Mouse (Mus musculus) limb, embryonic 14.5 days (tissue): ENCODE data around the gene Igf2bp1. TPM values are rescaled to one million over a fixed set of nuclear protein-coding genes. Genes with fewer than 3 reads are reported as not detected.
A peak's percentile ranks its signal among the peaks of the same experiment; 100 is the strongest.

Source experiments
- ATAC-seq: fragments of 200-750 bp; cut with Nextera tagmentation; 2 replicates; pipeline ENCODE4 v1.8.0; 2017; ENCODE audit warnings: low read depth, moderate number of reproducible peaks, moderate TSS enrichment; ENCODE audit not compliant: low FRiP score
- DNase-seq: peaks from one replicate; pipeline ENCODE4 v3.0.0-alpha.2; 2015; ENCODE audit warnings: low spot score
- H3K27ac ChIP-seq: fragments of 300-500 bp; sonication (generic); replicated peaks from 2 replicates; pipeline ENCODE4 v1.5.1; 2014; ENCODE audit warnings: low read depth, mild to moderate bottlenecking, low read length, moderate library complexity, mixed read lengths
- H3K27me3 ChIP-seq: fragments of 300-500 bp; sonication (generic); 2 replicates; pipeline ENCODE4 v1.6.1; 2014; ENCODE audit warnings: low read length, mixed read lengths; ENCODE audit not compliant: control insufficient read depth, insufficient read depth
- H3K36me3 ChIP-seq: fragments of 300-500 bp; sonication (generic); 2 replicates; pipeline ENCODE4 v1.6.1; 2014; ENCODE audit warnings: mild to moderate bottlenecking, low read length, moderate library complexity, mixed read lengths; ENCODE audit not compliant: control insufficient read depth, insufficient read depth
- H3K4me1 ChIP-seq: fragments of 300-500 bp; sonication (generic); 2 replicates; pipeline ENCODE4 v1.6.1; 2014; ENCODE audit warnings: antibody characterized with exemption, low read length, mixed read lengths; ENCODE audit not compliant: control insufficient read depth, insufficient read depth
- H3K4me2 ChIP-seq: fragments of 300-500 bp; sonication (generic); replicated peaks from 2 replicates; pipeline ENCODE4 v1.6.1; 2014; ENCODE audit warnings: low read depth, mild to moderate bottlenecking, low read length, moderate library complexity; ENCODE audit not compliant: severe bottlenecking
- H3K4me3 ChIP-seq: fragments of 300-500 bp; sonication (generic); replicated peaks from 2 replicates; pipeline ENCODE4 v1.5.1; 2014; ENCODE audit warnings: low read length
- H3K9ac ChIP-seq: fragments of 300-500 bp; sonication (generic); 2 replicates; pipeline ENCODE4 v1.6.1; 2014; ENCODE audit warnings: mild to moderate bottlenecking, low read depth, low read length, moderate library complexity; ENCODE audit not compliant: severe bottlenecking
- H3K9me3 ChIP-seq: fragments of 300-500 bp; sonication (generic); 2 replicates; pipeline ENCODE4 v1.6.1; 2016; ENCODE audit warnings: low read length; ENCODE audit not compliant: control insufficient read depth
- POLR2A ChIP-seq: fragments of 200-500 bp; IDR thresholded peaks from 2 replicates; pipeline ENCODE4 v1.8.0; 2012; ENCODE audit warnings: inconsistent platforms, mild to moderate bottlenecking, moderate library complexity, borderline replicate concordance; ENCODE audit not compliant: insufficient read depth, insufficient read length; ENCODE audit errors: extremely low read depth
- WGBS: fragments of 180-500 bp; shearing (Covaris S2); extraction: QIAGEN DNeasy Blood & Tissue Kit; methylation state at CpG from one replicate; pipeline ENCODE4 v1.1.7; 2014; 5-methylcytosine and 5-hydroxymethylcytosine counted together
- polyA plus RNA-seq, 2 experiments: library from polyadenylated mRNA; depleted of rRNA in 1 of 2; stranded (reverse) in 1 of 2; unstranded in 1 of 2; fragments of >200 nt; fragmentation: Nextera tagmentation in 1 of 2; extraction: Ambion mirVana in 1 of 2; gene quantifications; 2 replicates each; pipeline versions ENCODE4 v1.2.1 to v1.2.3; 2012 to 2014

The Igf2bp1 gene
- polyA plus RNA-seq, 2 experiments, result 22.8 to 26.7 TPM

DNA sequence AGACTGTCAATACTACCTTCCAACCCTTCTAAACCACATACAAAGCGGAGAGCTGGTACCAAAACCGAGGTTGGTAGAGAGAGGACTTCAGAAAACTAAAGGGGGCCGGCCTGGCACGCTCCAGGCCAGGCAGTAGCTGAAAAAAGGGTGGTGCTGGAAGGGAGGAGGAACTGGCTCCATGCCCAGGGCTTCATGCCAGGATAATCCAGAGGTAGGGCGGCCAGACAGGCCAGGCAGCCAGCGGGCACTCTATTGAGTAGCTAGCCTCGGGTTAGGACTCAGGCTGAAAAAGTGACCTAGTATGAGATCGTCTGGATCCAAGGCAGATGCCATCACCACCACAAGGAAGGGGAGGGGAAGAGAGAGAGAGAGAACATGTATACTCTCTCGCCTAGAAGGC lies 17.2 kb downstream of the Igf2bp1 start:
- no peak for ATAC-seq
- WGBS, result 38% methylated on average over 9 of the region's 9 CpGs
- H3K4me3 ChIP-seq, result no peak overlapping the region
- H3K36me3 ChIP-seq, result peaks cover 4% of the 10 kb centered on the region
- peak overlapping the region; percentile 52 for H3K27ac ChIP-seq
- DNase-seq, result peak; percentile 74
- 0 out of 2 replicates have a peak overlapping the region, but pooled peaks have one; percentile 2 for H3K4me2 ChIP-seq
- peaks cover 56% of the 10 kb centered on the region for H3K4me1 ChIP-seq
- H3K27me3 ChIP-seq, result no peaks in the 10 kb centered on the region
- TF ChIP-seq POLR2A, result no peak
- H3K9ac ChIP-seq, result 0 out of 2 replicates have a peak overlapping the region, but pooled peaks have one; percentile 21
- H3K9me3 ChIP-seq, result no peaks in the 10 kb centered on the region

DNA sequence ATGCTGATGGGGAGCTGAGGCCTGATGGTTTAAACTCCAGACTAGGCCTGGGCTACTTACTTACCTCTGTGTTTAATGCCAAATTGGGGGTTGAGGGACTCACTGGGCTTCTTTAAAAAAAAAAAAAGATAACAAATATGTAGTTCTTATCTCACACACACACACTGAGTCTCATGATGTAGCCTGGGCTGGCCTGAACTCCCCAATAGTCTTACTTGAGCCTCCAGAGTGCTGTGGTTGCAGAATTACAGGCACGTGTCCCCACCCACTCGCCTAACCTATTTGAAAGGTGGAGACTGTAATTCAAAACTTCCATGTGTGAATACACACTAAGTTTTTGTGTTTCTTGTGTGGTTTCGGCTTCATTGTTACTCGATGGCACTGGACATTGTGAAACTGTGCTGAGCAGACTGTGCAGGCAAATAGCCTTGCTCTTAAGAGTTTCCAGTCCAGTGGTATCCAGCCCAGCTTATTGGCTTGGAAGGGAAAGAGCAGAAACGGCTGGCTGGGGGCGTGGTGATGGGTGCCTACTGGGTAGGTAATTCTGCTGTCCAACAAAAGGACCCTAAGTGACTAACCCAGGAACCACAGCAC lies 17.8 kb downstream of the Igf2bp1 start:
- Histone ChIP-seq H3K4me2 (peak overlapping the region; percentile 2; the same call in 1 of the 2 replicates), H3K9ac (peak overlapping the region; percentile 21; the same call in 1 of the 2 replicates), H3K9me3 (no peaks in the 10 kb centered on the region), H3K27ac (peak overlapping the region; percentile 52), H3K4me3 (no peak overlapping the region), H3K27me3 (no peaks in the 10 kb centered on the region), H3K36me3 (peaks cover 4% of the 10 kb centered on the region), H3K4me1 (peaks cover 61% of the 10 kb centered on the region)
- 64% methylated on average over 6 of the region's 6 CpGs for WGBS
- TF ChIP-seq POLR2A, result no peak
- DNase-seq (no peak), ATAC-seq (no peak)

DNA sequence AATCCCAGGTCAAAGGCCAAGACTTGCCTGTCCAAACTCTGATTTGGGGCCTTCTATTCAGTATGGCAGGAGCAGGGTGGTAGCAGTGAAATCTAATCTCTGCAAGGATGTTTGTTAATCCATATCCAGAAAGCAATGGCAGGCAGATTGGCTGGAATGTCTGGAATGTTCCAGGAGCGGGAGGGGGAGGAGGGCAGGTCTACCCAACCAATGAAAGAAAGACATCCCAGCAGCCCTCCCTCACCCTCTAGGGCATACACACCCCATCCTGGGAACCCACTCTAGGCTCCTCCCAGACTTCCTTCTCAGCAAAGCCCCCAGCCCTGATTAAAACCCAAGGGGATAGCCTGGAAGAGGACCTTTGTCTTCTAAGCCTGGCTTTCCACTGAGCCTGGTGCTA lies 23.3 kb downstream of the Igf2bp1 start:
- Histone ChIP-seq H3K27me3 (no peaks in the 10 kb centered on the region), H3K36me3 (peaks cover 39% of the 10 kb centered on the region), H3K4me2 (peak overlapping the region; percentile 26; the same call in 1 of the 2 replicates), H3K27ac (0 out of 2 replicates have a peak overlapping the region, but pooled peaks have one; percentile 43), H3K9ac (no peak overlapping the region), H3K9me3 (no peaks in the 10 kb centered on the region), H3K4me3 (no peak overlapping the region; the same call in 1 of the 2 replicates), H3K4me1 (peaks cover 20% of the 10 kb centered on the region)
- TF ChIP-seq POLR2A, result no peak
- peak; percentile 69 for DNase-seq
- peak; percentile 73 for ATAC-seq
- WGBS, result 18% methylated on average over 1 of the region's 1 CpGs

DNA sequence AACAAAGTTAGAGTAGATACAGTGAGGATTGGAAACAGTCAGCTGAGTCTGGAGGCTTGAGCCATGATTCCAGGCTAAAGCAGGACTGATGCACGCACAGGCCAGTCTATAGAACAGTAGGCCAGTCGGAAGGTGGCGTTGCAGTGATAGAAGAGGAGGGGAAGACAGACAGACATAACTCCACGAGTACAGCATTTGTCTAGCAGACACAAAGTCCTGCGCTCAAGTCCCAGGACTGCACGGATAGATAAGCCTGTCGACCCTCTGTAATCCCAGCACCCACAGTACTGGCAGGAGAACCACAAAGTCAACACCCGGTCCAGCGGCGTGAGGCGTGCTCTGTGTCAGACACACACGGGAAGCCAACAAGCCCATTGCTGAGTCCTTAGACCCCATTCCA lies 23.9 kb downstream of the Igf2bp1 start:
- no peak overlapping the region for H3K9ac ChIP-seq
- WGBS, result 78% methylated on average over 12 of the region's 12 CpGs
- no peaks in the 10 kb centered on the region for H3K27me3 ChIP-seq
- DNase-seq (no peak), ATAC-seq (no peak)
- H3K36me3 ChIP-seq, result peaks cover 41% of the 10 kb centered on the region
- no peak overlapping the region; the same call in 1 of the 2 replicates for H3K4me3 ChIP-seq
- no peaks in the 10 kb centered on the region for H3K9me3 ChIP-seq
- TF ChIP-seq POLR2A, result no peak
- 0 out of 2 replicates have a peak overlapping the region, but pooled peaks have one; percentile 43 for H3K27ac ChIP-seq
- peaks cover 20% of the 10 kb centered on the region for H3K4me1 ChIP-seq
- peak overlapping the region; percentile 26 for H3K4me2 ChIP-seq

DNA sequence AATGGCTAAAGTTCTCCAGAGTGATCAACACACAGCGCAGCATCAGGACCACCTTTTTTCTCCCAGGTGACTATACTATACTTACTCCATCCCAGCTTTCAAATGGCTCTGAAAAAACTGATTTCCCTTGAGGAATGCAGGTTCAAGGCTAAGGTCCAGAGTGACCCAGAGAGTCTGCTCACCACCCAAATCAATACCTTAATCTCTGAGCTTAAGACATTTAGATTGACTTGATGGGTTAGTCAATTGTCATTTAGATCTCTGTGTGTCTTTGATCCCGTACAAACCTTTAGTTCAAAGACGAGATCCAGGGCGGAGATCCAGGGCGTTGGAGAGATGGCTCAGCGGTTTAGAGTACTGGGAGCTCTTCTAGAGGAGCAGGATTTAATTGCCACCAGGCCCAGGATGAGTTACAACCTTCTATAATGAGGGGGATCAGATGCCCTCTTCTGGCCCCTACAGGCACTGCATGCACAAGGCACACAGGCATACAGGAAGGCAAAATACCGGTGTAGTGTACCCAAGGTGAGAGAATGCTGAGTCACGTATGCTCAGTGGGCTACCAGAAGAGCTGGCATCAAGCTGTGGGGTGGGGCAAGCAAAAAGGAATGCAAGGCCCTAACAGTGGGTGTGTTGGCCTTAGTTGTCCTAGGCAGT lies 24.9 kb downstream of the Igf2bp1 start:
- peaks cover 20% of the 10 kb centered on the region for H3K4me1 ChIP-seq
- no peak overlapping the region for H3K4me2 ChIP-seq
- no peaks in the 10 kb centered on the region for H3K27me3 ChIP-seq
- ATAC-seq, result no peak
- WGBS, result 54% methylated on average over 8 of the region's 8 CpGs
- TF ChIP-seq POLR2A, result no peak
- H3K4me3 ChIP-seq, result no peak overlapping the region
- peaks cover 51% of the 10 kb centered on the region for H3K36me3 ChIP-seq
- DNase-seq, result no peak
- no peak overlapping the region for H3K27ac ChIP-seq
- H3K9me3 ChIP-seq, result no peaks in the 10 kb centered on the region
- H3K9ac ChIP-seq, result no peak overlapping the region
